Mouse (Mus musculus) heart, embryonic 13.5 days (tissue): ENCODE data around the gene Rfc3. TPM values are rescaled to one million over a fixed set of nuclear protein-coding genes. Genes with fewer than 3 reads are reported as not detected.

Experiments used
- polyA plus RNA-seq: library from polyadenylated mRNA; unstranded; fragments of >200 nt; fragmentation: Nextera tagmentation; extraction: Ambion mirVana; gene quantifications from 2 replicates; pipeline ENCODE4 v1.2.1, GENCODE M21; 2015

The Rfc3 gene
- polyA plus RNA-seq, 1 experiment from 2014 or later: 52.1 TPM

Other genes with a start within 250 kb of the Rfc3 start
- gene Gm42906, start 223.1 kb downstream of the Rfc3 start, polyA plus RNA-seq: not detected in 2 replicates
- not detected in 2 replicates for gene Vmn2r18, start 45.2 kb downstream of the Rfc3 start, polyA plus RNA-seq